Mouse (Mus musculus): ENCODE data around the gene Ppp1r36.

DNA sequence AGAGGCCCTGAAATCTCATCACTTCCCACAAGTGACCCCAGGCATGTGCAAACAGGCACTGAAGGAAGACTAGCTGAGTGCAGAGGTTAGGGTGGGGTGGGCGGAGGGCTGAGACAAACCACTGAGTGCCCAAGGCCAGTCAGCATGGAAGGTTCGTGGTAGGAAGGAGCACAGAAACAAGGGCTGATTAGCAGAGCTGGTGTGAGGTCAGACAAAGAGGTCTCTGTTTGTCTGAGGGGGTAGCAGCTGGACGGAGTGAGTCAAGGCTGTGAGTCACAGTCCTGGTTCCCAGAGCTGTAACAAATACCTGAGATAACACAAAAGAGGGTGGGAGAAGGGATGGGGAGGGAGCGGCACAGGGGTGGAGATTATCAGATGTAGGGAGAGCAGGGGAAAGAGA is 41.7 kb downstream of the Ppp1r36 start:
- TF ChIP-seq USF2 (conservative IDR thresholded peaks at IDR 0.05; ENCODE audit: low read depth, low read length) (no peak), EP300 (IDR thresholded peaks at IDR 0.05; ENCODE audit: low read length) (no peak)

All from CH12.LX (cell line).